Mouse (Mus musculus) intestine, embryonic 15.5 days (tissue): Measurements from ENCODE around the gene Kcmf1. TPM values are rescaled to one million over a fixed set of nuclear protein-coding genes. Genes with fewer than 3 reads are reported as not detected.
A peak's percentile ranks its signal among the peaks of the same experiment; 100 is the strongest.

ENCODE experiments used
- ATAC-seq: fragments of 200-750 bp; cut with Nextera tagmentation; 2 replicates; pipeline ENCODE4 v1.8.0; 2017; ENCODE audit warnings: moderate TSS enrichment, moderate library complexity
- H3K27ac ChIP-seq: fragments of 300-500 bp; sonication (generic); 2 replicates; pipeline ENCODE4 v1.5.1; 2015; ENCODE audit warnings: mild to moderate bottlenecking, inconsistent platforms
- H3K27me3 ChIP-seq: fragments of 300-500 bp; sonication (generic); replicated peaks from 2 replicates; pipeline ENCODE4 v1.6.1; 2015; ENCODE audit warnings: inconsistent platforms
- H3K36me3 ChIP-seq: fragments of 300-500 bp; sonication (generic); 2 replicates; pipeline ENCODE4 v1.6.1; 2015; ENCODE audit warnings: inconsistent platforms
- H3K4me1 ChIP-seq: fragments of 300-500 bp; sonication (generic); replicated peaks from 2 replicates; pipeline ENCODE4 v1.6.1; 2015; ENCODE audit warnings: inconsistent platforms
- H3K4me2 ChIP-seq: fragments of 300-500 bp; sonication (generic); replicated peaks from 2 replicates; pipeline ENCODE4 v1.6.1; 2015; ENCODE audit warnings: mild to moderate bottlenecking, inconsistent platforms
- H3K4me3 ChIP-seq: fragments of 300-500 bp; sonication (generic); replicated peaks from 2 replicates; pipeline ENCODE4 v1.5.1; 2015; ENCODE audit warnings: inconsistent platforms
- H3K9ac ChIP-seq: fragments of 300-500 bp; sonication (generic); 2 replicates; pipeline ENCODE4 v1.6.1; 2015; ENCODE audit warnings: inconsistent platforms
- H3K9me3 ChIP-seq: fragments of 300-500 bp; sonication (generic); 2 replicates; pipeline ENCODE4 v1.6.1; 2016; ENCODE audit warnings: inconsistent platforms
- WGBS: fragments of 180-500 bp; shearing (Covaris S2); methylation state at CpG from one replicate; pipeline ENCODE4 v1.1.7; 2015; 5-methylcytosine and 5-hydroxymethylcytosine counted together
- polyA plus RNA-seq: library from polyadenylated mRNA; unstranded; fragments of >200 nt; fragmentation: Nextera tagmentation; extraction: Ambion mirVana; gene quantifications from 2 replicates; pipeline ENCODE4 v1.2.1, GENCODE M21; 2015

Gene Kcmf1
- 42.2 and 46.4 TPM in 2 replicates for polyA plus RNA-seq

- Histone ChIP-seq H3K27me3 (no peaks in the 10 kb centered on the region), H3K9me3 (no peaks in the 10 kb centered on the region), H3K27ac (peak within 1 kb of the TSS; percentile 99), H3K9ac (peak within 1 kb of the TSS; percentile 100), H3K36me3 (no peaks in the 10 kb centered on the region), H3K4me2 (peak within 1 kb of the TSS; percentile 70), H3K4me3 (peak within 1 kb of the TSS; percentile 99), H3K4me1 (peaks cover 3% of the 10 kb centered on the region; the same call in 1 of the 2 replicates)
- ATAC-seq, result peak; percentile 89
- under 1% methylated on average over 78 of the region's 113 CpGs for WGBS
Observed at GRCm38 (mm10) chr6:72899781-72900681, at the start of gene Kcmf1. TSS of gene Kcmf1 (minus strand) at chr6:72899979.

GRCm38 (mm10) chr6:72949161-72949756, 49.5 kb upstream of the Kcmf1 start:
- H3K27ac ChIP-seq, result no peak overlapping the region
- no peak overlapping the region for H3K4me2 ChIP-seq
- no peak overlapping the region for H3K4me3 ChIP-seq
- no peaks in the 10 kb centered on the region for H3K36me3 ChIP-seq
- WGBS, result 69% methylated on average over 9 of the region's 9 CpGs
- no peaks in the 10 kb centered on the region for H3K27me3 ChIP-seq
- no peak overlapping the region for H3K9ac ChIP-seq
- H3K9me3 ChIP-seq, result no peaks in the 10 kb centered on the region
- no peak; the same call in 1 of the 2 replicates for ATAC-seq
- no peaks in the 10 kb centered on the region for H3K4me1 ChIP-seq

DNA sequence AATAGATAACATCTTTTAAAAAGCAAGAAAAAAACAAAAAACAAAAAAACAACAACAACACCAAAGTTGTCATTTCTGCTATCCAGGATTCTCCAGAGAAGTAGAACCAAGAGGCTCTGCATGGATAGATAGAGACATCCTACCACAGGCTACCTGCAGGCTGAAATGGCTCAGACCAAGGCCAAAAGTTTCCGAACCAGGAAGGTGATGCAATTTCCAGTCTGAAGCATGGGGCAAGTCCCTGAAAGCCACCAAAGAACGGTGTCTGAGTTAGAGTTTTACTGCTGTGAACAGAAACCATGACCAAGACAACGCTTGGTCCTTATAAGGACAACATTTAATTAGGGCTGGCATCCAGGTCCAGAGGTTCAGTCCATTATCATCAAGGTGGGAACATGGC, 48.6 kb upstream of the Kcmf1 start:
- Histone ChIP-seq H3K9ac (no peak overlapping the region), H3K4me2 (no peak overlapping the region), H3K27me3 (no peaks in the 10 kb centered on the region), H3K9me3 (no peaks in the 10 kb centered on the region), H3K36me3 (no peaks in the 10 kb centered on the region), H3K27ac (no peak overlapping the region), H3K4me1 (no peaks in the 10 kb centered on the region), H3K4me3 (no peak overlapping the region)
- no peak for ATAC-seq
- WGBS, result 85% methylated on average over 3 of the region's 3 CpGs

- no peak for ATAC-seq
- Histone ChIP-seq H3K27ac (no peak overlapping the region), H3K9ac (no peak overlapping the region), H3K4me1 (no peaks in the 10 kb centered on the region), H3K9me3 (no peaks in the 10 kb centered on the region), H3K4me3 (no peak overlapping the region), H3K4me2 (no peak overlapping the region), H3K27me3 (no peaks in the 10 kb centered on the region), H3K36me3 (no peaks in the 10 kb centered on the region)
- WGBS, result 58% methylated on average over 6 of the region's 6 CpGs
Observed at GRCm38 (mm10) chr6:72947960-72948359, 48.2 kb upstream of the Kcmf1 start.

GRCm38 (mm10) chr6:72940493-72940892, 40.7 kb upstream of the Kcmf1 start:
- H3K9me3 ChIP-seq, result no peaks in the 10 kb centered on the region
- H3K4me2 ChIP-seq, result no peak overlapping the region
- no peaks in the 10 kb centered on the region for H3K4me1 ChIP-seq
- H3K4me3 ChIP-seq, result no peak overlapping the region
- H3K36me3 ChIP-seq, result no peaks in the 10 kb centered on the region
- no peaks in the 10 kb centered on the region for H3K27me3 ChIP-seq
- no peak overlapping the region for H3K9ac ChIP-seq
- WGBS, result 6% methylated on average over 3 of the region's 3 CpGs
- ATAC-seq, result peak; percentile 59; the same call in 1 of the 2 replicates
- H3K27ac ChIP-seq, result no peak overlapping the region

DNA sequence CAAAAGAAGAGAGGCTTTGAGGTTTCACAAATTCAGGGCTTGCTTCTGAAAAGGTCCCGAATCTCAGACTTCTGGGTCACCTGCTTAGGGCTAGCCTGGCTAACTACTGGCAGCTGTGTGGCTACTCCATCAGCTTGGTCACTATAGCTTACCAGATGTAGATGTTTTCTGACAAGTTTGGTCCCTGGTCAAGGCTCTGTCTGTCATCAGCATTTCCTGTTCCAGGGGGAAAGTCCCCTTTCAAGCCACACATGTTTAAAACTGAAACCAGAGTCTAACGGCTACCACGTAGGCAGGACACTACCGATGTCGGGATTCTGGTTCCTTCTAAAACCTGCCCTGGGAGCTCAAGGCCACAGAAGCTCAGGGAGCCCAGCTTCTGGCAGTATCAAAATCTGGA, 38.1 kb upstream of the Kcmf1 start:
- Histone ChIP-seq H3K4me1 (no peaks in the 10 kb centered on the region), H3K4me2 (no peak overlapping the region; the same call in 1 of the 2 replicates), H3K36me3 (no peaks in the 10 kb centered on the region), H3K27ac (no peak overlapping the region), H3K9ac (no peak overlapping the region), H3K9me3 (no peaks in the 10 kb centered on the region), H3K4me3 (no peak overlapping the region), H3K27me3 (no peaks in the 10 kb centered on the region)
- WGBS, result 67% methylated on average over 5 of the region's 5 CpGs
- no peak for ATAC-seq

- H3K9ac ChIP-seq, result no peak overlapping the region
- H3K4me2 ChIP-seq, result no peak overlapping the region
- H3K27ac ChIP-seq, result no peak overlapping the region
- H3K4me1 ChIP-seq, result no peaks in the 10 kb centered on the region
- H3K27me3 ChIP-seq, result no peaks in the 10 kb centered on the region
- no peak overlapping the region for H3K4me3 ChIP-seq
- 82% methylated on average over 3 of the region's 3 CpGs for WGBS
- no peaks in the 10 kb centered on the region for H3K9me3 ChIP-seq
- no peak for ATAC-seq
- no peaks in the 10 kb centered on the region for H3K36me3 ChIP-seq
Observed at GRCm38 (mm10) chr6:72937430-72937829, 37.7 kb upstream of the Kcmf1 start.

GRCm38 (mm10) chr6:72932955-72933354, 33.2 kb upstream of the Kcmf1 start:
- no peaks in the 10 kb centered on the region for H3K36me3 ChIP-seq
- no peak overlapping the region for H3K9ac ChIP-seq
- H3K27ac ChIP-seq, result no peak overlapping the region
- no peaks in the 10 kb centered on the region for H3K27me3 ChIP-seq
- no peak overlapping the region for H3K4me2 ChIP-seq
- no peaks in the 10 kb centered on the region for H3K9me3 ChIP-seq
- H3K4me1 ChIP-seq, result no peaks in the 10 kb centered on the region; the same call in 1 of the 2 replicates
- ATAC-seq, result no peak
- 87% methylated on average over 1 of the region's 1 CpGs for WGBS
- no peak overlapping the region for H3K4me3 ChIP-seq

- Histone ChIP-seq H3K27ac (no peak overlapping the region), H3K27me3 (no peaks in the 10 kb centered on the region), H3K4me2 (no peak overlapping the region), H3K9ac (no peak overlapping the region), H3K9me3 (no peaks in the 10 kb centered on the region), H3K36me3 (no peaks in the 10 kb centered on the region), H3K4me3 (no peak overlapping the region), H3K4me1 (peaks cover 8% of the 10 kb centered on the region)
- peak; percentile 27; the same call in 1 of the 2 replicates for ATAC-seq
- WGBS, result 61% methylated on average over 3 of the region's 3 CpGs
Observed at GRCm38 (mm10) chr6:72931533-72931932, 31.8 kb upstream of the Kcmf1 start.

- Histone ChIP-seq H3K27me3 (no peaks in the 10 kb centered on the region), H3K4me3 (no peak overlapping the region), H3K9me3 (no peaks in the 10 kb centered on the region), H3K36me3 (no peaks in the 10 kb centered on the region), H3K4me1 (peaks cover 8% of the 10 kb centered on the region), H3K9ac (no peak overlapping the region), H3K27ac (no peak overlapping the region), H3K4me2 (no peak overlapping the region)
- peak; percentile 39 for ATAC-seq
- 74% methylated on average over 4 of the region's 4 CpGs for WGBS
Observed at GRCm38 (mm10) chr6:72929795-72930398, 30.1 kb upstream of the Kcmf1 start.

DNA sequence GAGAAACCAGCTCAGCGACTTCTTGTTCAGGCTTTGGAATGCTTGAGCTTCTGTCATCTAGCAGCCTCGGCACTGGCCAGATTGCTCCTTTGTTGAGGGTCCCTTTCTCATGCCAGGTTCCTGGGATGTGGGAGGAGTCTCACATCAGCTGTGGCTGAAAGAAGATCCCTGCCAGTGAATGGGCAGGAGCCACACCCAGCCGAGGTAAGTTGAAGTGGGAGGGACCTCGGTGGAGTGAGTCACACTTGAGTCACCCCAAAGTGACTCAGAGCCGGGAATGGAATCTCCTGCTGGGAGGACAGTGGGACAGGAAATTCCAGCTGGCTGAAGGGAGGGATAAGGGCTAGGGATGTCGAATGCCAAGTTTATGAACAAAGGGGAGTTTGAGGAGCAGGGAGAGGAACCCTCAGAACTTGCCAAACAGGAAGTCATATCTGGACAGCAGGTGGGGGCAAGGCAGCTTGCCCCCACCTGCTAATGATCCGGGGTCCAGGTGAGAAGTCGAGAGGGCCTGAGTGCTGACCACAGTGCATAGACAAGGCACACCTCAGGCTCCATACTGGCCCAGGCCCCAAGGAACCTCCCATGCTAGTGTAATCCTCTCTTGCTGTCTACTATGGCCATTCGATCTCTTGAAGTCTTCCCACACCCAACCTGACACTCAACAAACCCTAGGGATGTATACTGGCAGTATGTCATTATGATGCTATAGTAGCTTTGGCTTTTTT, 27.1 kb upstream of the Kcmf1 start:
- peaks cover 8% of the 10 kb centered on the region for H3K4me1 ChIP-seq
- H3K27me3 ChIP-seq, result no peaks in the 10 kb centered on the region
- no peaks in the 10 kb centered on the region for H3K9me3 ChIP-seq
- H3K36me3 ChIP-seq, result no peaks in the 10 kb centered on the region
- H3K4me2 ChIP-seq, result no peak overlapping the region
- WGBS, result 16% methylated on average over 9 of the region's 9 CpGs
- H3K9ac ChIP-seq, result no peak overlapping the region
- H3K4me3 ChIP-seq, result no peak overlapping the region
- ATAC-seq, result peak; percentile 89
- H3K27ac ChIP-seq, result 0 out of 2 replicates have a peak overlapping the region, but pooled peaks have one; percentile 38

DNA sequence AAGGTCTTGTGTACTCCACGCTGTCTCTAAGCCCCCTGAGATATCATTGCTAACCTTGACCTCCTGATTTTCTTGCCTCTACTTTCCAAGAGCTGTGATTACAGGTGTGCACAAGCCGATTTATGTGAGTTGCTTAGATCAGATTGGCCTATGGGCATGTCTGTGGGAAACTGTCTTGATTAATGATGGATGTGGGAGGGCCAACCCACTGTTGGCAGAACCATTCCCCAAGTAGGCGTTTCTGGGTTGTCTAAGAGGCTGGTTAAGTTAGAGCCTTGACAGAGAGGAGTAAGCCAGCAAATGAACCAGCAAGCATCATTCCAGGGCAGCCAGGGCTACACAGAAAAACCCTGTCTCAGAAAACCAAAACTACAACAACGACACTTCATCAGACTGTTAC, 26.3 kb upstream of the Kcmf1 start:
- Histone ChIP-seq H3K4me3 (no peak overlapping the region), H3K27ac (no peak overlapping the region), H3K36me3 (no peaks in the 10 kb centered on the region), H3K27me3 (no peaks in the 10 kb centered on the region), H3K9ac (no peak overlapping the region), H3K4me2 (no peak overlapping the region), H3K9me3 (no peaks in the 10 kb centered on the region), H3K4me1 (peaks cover 8% of the 10 kb centered on the region)
- 77% methylated on average over 4 of the region's 4 CpGs for WGBS
- ATAC-seq, result no peak
